Mouse (Mus musculus) megakaryocyte, embryonic 14.5 days (primary cell): Measurements from ENCODE around the gene Gas2l2.

ENCODE experiments used
- FLI1 ChIP-seq: IDR thresholded peaks from 2 replicates; pipeline ENCODE4 v1.6.1; 2012; ENCODE audit warnings: low read length, inconsistent platforms, mixed read lengths
- GATA1 ChIP-seq: IDR thresholded peaks from 3 replicates; pipeline ENCODE4 v1.6.1; 2012; ENCODE audit warnings: mixed read lengths, low read length, inconsistent platforms, borderline replicate concordance

GRCm38 (mm10) chr11:83439426-83440060, 10.3 kb upstream of the Gas2l2 start:
- TF ChIP-seq GATA1 = no peak
- TF ChIP-seq FLI1 = no peak
